Mouse (Mus musculus): ENCODE results near the gene Eqtn.

The Eqtn gene

DNA sequence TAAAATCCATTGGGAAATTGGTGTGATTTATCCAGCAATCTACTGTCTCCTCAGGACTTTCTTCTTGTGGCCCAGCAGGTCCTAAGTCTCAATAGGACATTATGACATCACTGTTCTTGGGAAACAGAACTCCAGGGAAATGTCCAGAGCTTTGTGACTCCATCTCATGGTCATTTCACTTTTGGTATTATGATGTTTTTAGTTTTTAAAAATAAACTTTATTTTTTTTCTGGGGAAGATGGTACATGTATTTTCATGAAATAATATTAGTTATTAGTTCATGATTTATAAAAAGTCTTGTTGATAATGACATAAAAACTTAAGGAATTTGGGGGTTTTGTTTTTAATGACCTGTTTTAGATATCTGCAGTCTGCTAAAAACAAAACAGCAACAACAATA lies at the start of gene Eqtn:
Eqtn (minus strand) TSS at position 101 of the 400 bp plus-strand sequence.
- no peak for DNase-seq

DNA sequence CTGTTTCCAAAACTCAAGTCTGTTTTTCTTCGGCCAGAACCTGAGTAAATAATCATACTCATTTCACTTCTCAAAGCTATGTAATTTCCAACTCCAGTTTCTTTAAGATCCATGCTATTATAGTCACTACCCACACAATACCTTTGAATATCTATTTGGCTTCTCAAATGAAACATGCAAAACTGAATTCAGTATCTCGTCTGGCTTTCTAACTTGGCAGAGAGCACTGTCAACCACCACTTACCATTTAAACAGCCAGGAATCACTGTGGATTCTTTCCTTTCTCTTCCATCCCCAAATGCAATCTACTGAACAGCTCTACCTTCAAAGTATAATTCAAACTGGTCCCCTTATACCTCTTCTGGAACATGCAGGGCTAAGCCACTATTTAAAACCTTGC lies 44.7 kb upstream of the Eqtn start:
- DNase-seq, result no peak

- DNase-seq, result no peak
Observed at GRCm38 (mm10) chr4:94952773-94953172, 24.1 kb upstream of the Eqtn start.

GRCm38 (mm10) chr4:94941221-94941855 lies 12.7 kb upstream of the Eqtn start:
- peak; percentile 73 for DNase-seq

DNA sequence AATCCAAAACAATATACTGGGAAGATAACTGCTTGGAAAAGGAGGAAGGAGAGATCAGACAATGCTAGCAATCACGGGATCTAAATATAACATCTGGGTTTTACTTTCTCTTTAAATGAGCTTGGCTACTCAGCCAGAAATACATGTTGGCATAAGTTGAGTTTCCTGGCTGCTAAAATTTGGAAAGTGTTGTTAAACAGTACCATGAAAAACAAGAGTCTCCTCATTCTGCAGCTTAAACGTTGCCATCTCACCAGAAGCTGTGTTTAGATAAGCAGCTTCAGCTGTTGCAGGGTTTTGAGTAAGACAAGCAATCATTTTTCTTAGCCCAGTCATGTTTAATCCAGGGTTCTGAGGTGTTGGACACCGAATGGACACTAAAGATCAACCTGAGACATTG lies 26.9 kb downstream of the Eqtn start:
- no peak for DNase-seq

DNA sequence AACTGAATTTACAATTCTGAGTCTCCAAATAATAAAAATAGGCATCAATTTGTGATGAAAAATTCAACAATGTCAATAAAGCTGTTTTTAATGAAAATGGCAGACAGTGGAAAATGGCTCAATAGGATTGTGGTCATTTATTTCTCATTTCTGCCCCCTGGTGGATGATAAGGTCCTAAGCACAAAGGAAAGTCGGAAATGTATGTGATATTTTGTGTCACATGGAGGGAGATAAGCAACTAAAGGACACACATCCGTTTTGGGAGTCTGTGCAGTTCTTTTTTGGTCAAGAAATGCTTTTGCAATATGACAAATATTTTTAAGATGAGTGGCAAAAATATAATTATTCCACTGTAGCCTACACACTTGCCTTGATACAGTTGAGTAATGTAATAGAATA lies 27.9 kb downstream of the Eqtn start:
- peak; percentile 43 for DNase-seq

All from kidney, postnatal 14 days (tissue).